Mouse (Mus musculus): ENCODE data around the gene Hapln2.

- no peak for TF ChIP-seq ZC3H11A (IDR thresholded peaks at IDR 0.05; ENCODE audit: low read depth, low read length)
- no peak for TF ChIP-seq PAX5 (IDR thresholded peaks at IDR 0.05; ENCODE audit: low read length)
- TF ChIP-seq TCF12 (IDR thresholded peaks at IDR 0.05; ENCODE audit: low read depth, low read length), result no peak
Observed at GRCm38 (mm10) chr3:87973593-87974380, 53.6 kb downstream of the Hapln2 start.

Measured in CH12.LX (cell line).